Mouse (Mus musculus) cerebellum, adult 2 months (tissue): ENCODE measurements around the gene Brms1.

Experiments
- CTCF ChIP-seq: fragments of 200-500 bp; IDR thresholded peaks from 2 replicates; pipeline ENCODE4 v1.5.1; 2011; ENCODE audit warnings: low read depth, mild to moderate bottlenecking, control low read depth, low read length, moderate library complexity, borderline replicate concordance; ENCODE audit not compliant: insufficient read depth
- POLR2A ChIP-seq: fragments of 200-500 bp; IDR thresholded peaks from 2 replicates; pipeline ENCODE4 v1.6.1; 2011; ENCODE audit warnings: low read length, control low read depth, borderline replicate concordance; ENCODE audit not compliant: insufficient read depth

DNA sequence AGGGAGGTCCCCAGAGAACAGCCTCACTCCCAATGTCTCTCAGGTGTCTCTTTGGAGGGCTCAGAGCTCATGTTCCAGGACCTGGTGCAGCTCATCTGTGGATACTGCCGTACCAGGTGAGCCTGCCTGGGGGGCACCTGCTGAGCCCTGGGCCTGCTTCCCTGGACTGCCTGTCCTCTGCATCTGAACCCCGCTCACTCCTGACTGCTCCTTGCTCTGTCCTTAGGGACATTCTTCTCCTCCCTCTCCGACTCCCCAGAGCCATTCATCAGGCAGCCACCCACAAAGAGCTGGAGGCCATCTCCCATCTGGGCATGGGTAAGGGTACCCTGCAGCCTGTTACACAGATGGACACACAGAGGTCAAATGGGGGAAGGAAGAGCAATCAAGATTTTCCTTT, 10.4 kb downstream of the Brms1 start:
- TF ChIP-seq CTCF (no peak), POLR2A (no peak)
